Mouse (Mus musculus): Measurements from ENCODE around the gene Pkp3. TPM values are rescaled to one million over a fixed set of nuclear protein-coding genes. Genes with fewer than 3 reads are reported as not detected.

The Pkp3 gene
- polyA plus RNA-seq, 1 experiment from 2014 or later = 14.7 TPM

- DNase-seq (ENCODE audit: low spot score) (no peak), ATAC-seq (replicated peaks; ENCODE audit: low FRiP score, low TSS enrichment, low read depth) (no peak)
- Histone ChIP-seq H3K9me3 (ENCODE audit: control insufficient read depth, low read length) (no peaks in the 10 kb centered on the region), H3K9ac (ENCODE audit: low read length) (no peak overlapping the region), H3K4me3 (ENCODE audit: low read depth, low read length) (no peak overlapping the region), H3K4me1 (replicated peaks; ENCODE audit: control insufficient read depth, insufficient read depth, low read length) (0 out of 2 replicates have a peak, but pooled peaks cover 5% of the 10 kb centered on the region), H3K36me3 (ENCODE audit: control insufficient read depth, insufficient read depth, low read length) (0 out of 2 replicates have a peak, but pooled peaks cover 8% of the 10 kb centered on the region), H3K27me3 (replicated peaks; ENCODE audit: control insufficient read depth, insufficient read depth, low read length) (peaks cover 15% of the 10 kb centered on the region), H3K4me2 (ENCODE audit: low read length) (no peak overlapping the region), H3K27ac (ENCODE audit: low read depth) (no peak overlapping the region)
- 30% methylated on average over 23 of the region's 23 CpGs for WGBS
Observed at GRCm38 (mm10) chr7:141072017-141072745, 5.8 kb upstream of the Pkp3 start.

GRCm38 (mm10) chr7:141073782-141074181 lies 4.2 kb upstream of the Pkp3 start:
- H3K4me1 ChIP-seq (replicated peaks; ENCODE audit: control insufficient read depth, insufficient read depth, low read length) = 0 out of 2 replicates have a peak, but pooled peaks cover 5% of the 10 kb centered on the region
- WGBS = 79% methylated on average over 4 of the region's 4 CpGs
- H3K4me3 ChIP-seq (ENCODE audit: low read depth, low read length) = no peak overlapping the region
- no peak overlapping the region for H3K27ac ChIP-seq (ENCODE audit: low read depth)
- H3K27me3 ChIP-seq (replicated peaks; ENCODE audit: control insufficient read depth, insufficient read depth, low read length) = peaks cover 15% of the 10 kb centered on the region
- no peak overlapping the region for H3K4me2 ChIP-seq (ENCODE audit: low read length)
- no peaks in the 10 kb centered on the region for H3K9me3 ChIP-seq (ENCODE audit: control insufficient read depth, low read length)
- no peak overlapping the region for H3K9ac ChIP-seq (ENCODE audit: low read length)
- H3K36me3 ChIP-seq (ENCODE audit: control insufficient read depth, insufficient read depth, low read length) = 0 out of 2 replicates have a peak, but pooled peaks cover 1% of the 10 kb centered on the region
- ATAC-seq (replicated peaks; ENCODE audit: low FRiP score, low TSS enrichment, low read depth) = no peak
- DNase-seq (ENCODE audit: low spot score) = no peak

- Histone ChIP-seq H3K9me3 (ENCODE audit: control insufficient read depth, low read length) (0 out of 2 replicates have a peak, but pooled peaks cover 3% of the 10 kb centered on the region), H3K36me3 (ENCODE audit: control insufficient read depth, insufficient read depth, low read length) (no peaks in the 10 kb centered on the region), H3K4me1 (replicated peaks; ENCODE audit: control insufficient read depth, insufficient read depth, low read length) (no peaks in the 10 kb centered on the region), H3K27ac (ENCODE audit: low read depth) (no peak overlapping the region), H3K4me3 (ENCODE audit: low read depth, low read length) (no peak overlapping the region), H3K9ac (ENCODE audit: low read length) (no peak overlapping the region), H3K27me3 (replicated peaks; ENCODE audit: control insufficient read depth, insufficient read depth, low read length) (no peaks in the 10 kb centered on the region), H3K4me2 (ENCODE audit: low read length) (no peak overlapping the region)
- DNase-seq (ENCODE audit: low spot score) = no peak
- 78% methylated on average over 4 of the region's 4 CpGs for WGBS
- ATAC-seq (replicated peaks; ENCODE audit: low FRiP score, low TSS enrichment, low read depth) = no peak
Observed at GRCm38 (mm10) chr7:141078876-141079275, 858 bp downstream of the Pkp3 start.

- DNase-seq (ENCODE audit: low spot score) = peak; percentile 73
- H3K36me3 ChIP-seq (ENCODE audit: control insufficient read depth, insufficient read depth, low read length) = no peaks in the 10 kb centered on the region
- H3K9ac ChIP-seq (ENCODE audit: low read length) = peak overlapping the region; percentile 30; the same call in 1 of the 2 replicates
- 21% methylated on average over 32 of the region's 34 CpGs for WGBS
- H3K4me1 ChIP-seq (replicated peaks; ENCODE audit: control insufficient read depth, insufficient read depth, low read length) = no peaks in the 10 kb centered on the region
- no peaks in the 10 kb centered on the region for H3K27me3 ChIP-seq (replicated peaks; ENCODE audit: control insufficient read depth, insufficient read depth, low read length)
- H3K27ac ChIP-seq (ENCODE audit: low read depth) = 0 out of 2 replicates have a peak overlapping the region, but pooled peaks have one; percentile 5
- H3K4me2 ChIP-seq (ENCODE audit: low read length) = peak overlapping the region; percentile 44
- peak; percentile 83 for ATAC-seq (replicated peaks; ENCODE audit: low FRiP score, low TSS enrichment, low read depth)
- 0 out of 2 replicates have a peak, but pooled peaks cover 3% of the 10 kb centered on the region for H3K9me3 ChIP-seq (ENCODE audit: control insufficient read depth, low read length)
- H3K4me3 ChIP-seq (ENCODE audit: low read depth, low read length) = peak overlapping the region; percentile 31
Observed at GRCm38 (mm10) chr7:141079481-141080449, 1.7 kb downstream of the Pkp3 start.

- Histone ChIP-seq H3K9me3 (ENCODE audit: control insufficient read depth, low read length) (0 out of 2 replicates have a peak, but pooled peaks cover 3% of the 10 kb centered on the region), H3K4me3 (ENCODE audit: low read depth, low read length) (no peak overlapping the region), H3K36me3 (ENCODE audit: control insufficient read depth, insufficient read depth, low read length) (no peaks in the 10 kb centered on the region), H3K4me2 (ENCODE audit: low read length) (no peak overlapping the region), H3K27ac (ENCODE audit: low read depth) (no peak overlapping the region), H3K4me1 (replicated peaks; ENCODE audit: control insufficient read depth, insufficient read depth, low read length) (peaks cover 3% of the 10 kb centered on the region; the same call in 1 of the 2 replicates), H3K27me3 (replicated peaks; ENCODE audit: control insufficient read depth, insufficient read depth, low read length) (peaks cover 22% of the 10 kb centered on the region), H3K9ac (ENCODE audit: low read length) (no peak overlapping the region)
- 25% methylated on average over 8 of the region's 8 CpGs for WGBS
- no peak for ATAC-seq (replicated peaks; ENCODE audit: low FRiP score, low TSS enrichment, low read depth)
- no peak for DNase-seq (ENCODE audit: low spot score)
Observed at GRCm38 (mm10) chr7:141087894-141088293, 9.9 kb downstream of the Pkp3 start.

- no peak for ATAC-seq (replicated peaks; ENCODE audit: low FRiP score, low TSS enrichment, low read depth)
Observed at GRCm38 (mm10) chr7:141088473-141088872, 10.5 kb downstream of the Pkp3 start.

GRCm38 (mm10) chr7:141090228-141090627 lies 12.2 kb downstream of the Pkp3 start:
- no peak for DNase-seq (ENCODE audit: low spot score)
- Histone ChIP-seq H3K36me3 (ENCODE audit: control insufficient read depth, insufficient read depth, low read length) (no peaks in the 10 kb centered on the region), H3K4me2 (ENCODE audit: low read length) (no peak overlapping the region), H3K27ac (ENCODE audit: low read depth) (no peak overlapping the region), H3K4me1 (replicated peaks; ENCODE audit: control insufficient read depth, insufficient read depth, low read length) (peaks cover 3% of the 10 kb centered on the region; the same call in 1 of the 2 replicates), H3K9me3 (ENCODE audit: control insufficient read depth, low read length) (no peaks in the 10 kb centered on the region), H3K4me3 (ENCODE audit: low read depth, low read length) (no peak overlapping the region), H3K9ac (ENCODE audit: low read length) (no peak overlapping the region), H3K27me3 (replicated peaks; ENCODE audit: control insufficient read depth, insufficient read depth, low read length) (peaks cover 22% of the 10 kb centered on the region)
- no peak for ATAC-seq (replicated peaks; ENCODE audit: low FRiP score, low TSS enrichment, low read depth)
- WGBS = 73% methylated on average over 8 of the region's 8 CpGs

More at GRCm38 (mm10) chr7:141088473-141088872, 10.5 kb downstream of the Pkp3 start:
- Histone ChIP-seq H3K27me3 (replicated peaks; ENCODE audit: control insufficient read depth, insufficient read depth, low read length) (peaks cover 22% of the 10 kb centered on the region), H3K4me3 (ENCODE audit: low read depth, low read length) (no peak overlapping the region), H3K4me2 (ENCODE audit: low read length) (no peak overlapping the region), H3K9ac (ENCODE audit: low read length) (no peak overlapping the region), H3K9me3 (ENCODE audit: control insufficient read depth, low read length) (no peaks in the 10 kb centered on the region), H3K4me1 (replicated peaks; ENCODE audit: control insufficient read depth, insufficient read depth, low read length) (peaks cover 3% of the 10 kb centered on the region; the same call in 1 of the 2 replicates), H3K27ac (ENCODE audit: low read depth) (no peak overlapping the region), H3K36me3 (ENCODE audit: control insufficient read depth, insufficient read depth, low read length) (no peaks in the 10 kb centered on the region)
- WGBS = 12% methylated on average over 18 of the region's 18 CpGs
- no peak for DNase-seq (ENCODE audit: low spot score)

- Histone ChIP-seq H3K27ac (ENCODE audit: low read depth) (no peak overlapping the region), H3K4me2 (ENCODE audit: low read length) (peak overlapping the region; percentile 43), H3K36me3 (ENCODE audit: control insufficient read depth, insufficient read depth, low read length) (no peaks in the 10 kb centered on the region), H3K9me3 (ENCODE audit: control insufficient read depth, low read length) (no peaks in the 10 kb centered on the region), H3K9ac (ENCODE audit: low read length) (no peak overlapping the region), H3K4me3 (ENCODE audit: low read depth, low read length) (peak overlapping the region; percentile 1; the same call in 1 of the 2 replicates), H3K4me1 (replicated peaks; ENCODE audit: control insufficient read depth, insufficient read depth, low read length) (peaks cover 5% of the 10 kb centered on the region; the same call in 1 of the 2 replicates), H3K27me3 (replicated peaks; ENCODE audit: control insufficient read depth, insufficient read depth, low read length) (peaks cover 22% of the 10 kb centered on the region)
- DNase-seq (ENCODE audit: low spot score) = peak; percentile 89
- WGBS = 5% methylated on average over 37 of the region's 37 CpGs
- peak; percentile 84 for ATAC-seq (replicated peaks; ENCODE audit: low FRiP score, low TSS enrichment, low read depth)
Observed at GRCm38 (mm10) chr7:141092051-141092735, 14.2 kb downstream of the Pkp3 start.

Measured in intestine, embryonic 14.5 days (tissue).